Mouse (Mus musculus) ES-Bruce4 (cell line): ENCODE measurements around the gene Bag5. TPM values are rescaled to one million over a fixed set of nuclear protein-coding genes. Genes with fewer than 3 reads are reported as not detected.

ENCODE experiments used
- H3K27ac ChIP-seq: 2 replicates; pipeline ENCODE4 v1.5.1; 2012; ENCODE audit warnings: low read length, inconsistent platforms; ENCODE audit not compliant: insufficient read depth
- H3K27me3 ChIP-seq: 2 replicates; pipeline ENCODE4 v1.6.1; 2012; ENCODE audit warnings: mild to moderate bottlenecking, low read length, inconsistent platforms; ENCODE audit not compliant: control insufficient read depth, poor library complexity, insufficient read depth, severe bottlenecking
- H3K36me3 ChIP-seq: 2 replicates; pipeline ENCODE4 v1.6.1; 2012; ENCODE audit warnings: inconsistent platforms, mild to moderate bottlenecking, low read length, moderate library complexity; ENCODE audit not compliant: control insufficient read depth, poor library complexity, insufficient read depth, severe bottlenecking
- H3K4me1 ChIP-seq: one replicate; pipeline ENCODE4 v1.8.1; 2011; ENCODE audit warnings: low read length; ENCODE audit not compliant: control insufficient read depth, insufficient read depth
- H3K4me3 ChIP-seq: 2 replicates; pipeline ENCODE4 v1.5.1; 2011; ENCODE audit warnings: low read depth, mild to moderate bottlenecking, low read length
- H3K9ac ChIP-seq: 2 replicates; pipeline ENCODE4 v1.6.1; 2012; ENCODE audit warnings: low read depth, mild to moderate bottlenecking, inconsistent platforms; ENCODE audit not compliant: poor library complexity, severe bottlenecking
- H3K9me3 ChIP-seq: replicated peaks from 2 replicates; pipeline ENCODE4 v1.6.1; 2012; ENCODE audit warnings: mild to moderate bottlenecking, low read length, inconsistent platforms; ENCODE audit not compliant: control insufficient read depth, poor library complexity, insufficient read depth, severe bottlenecking
- CTCF ChIP-seq: IDR thresholded peaks from one replicate; pipeline ENCODE4 v1.8.1; 2011; ENCODE audit warnings: low read depth, low read length
- EP300 ChIP-seq: IDR thresholded peaks from 2 replicates; pipeline ENCODE4 v1.6.1; 2011; ENCODE audit warnings: low read depth, low read length; ENCODE audit not compliant: insufficient read depth
- POLR2A ChIP-seq: IDR thresholded peaks from one replicate; pipeline ENCODE4 v1.8.1; 2011; ENCODE audit warnings: low read length; ENCODE audit not compliant: insufficient read depth
- polyA plus RNA-seq: library from polyadenylated mRNA; stranded (reverse); fragments of >200 nt; gene quantifications from 2 replicates; pipeline ENCODE4 v1.2.4, GENCODE M21; 2011; ENCODE audit warnings: low read depth; ENCODE audit not compliant: missing spikeins, insufficient read depth, insufficient read length

Gene Bag5
- polyA plus RNA-seq, 1 experiment, result 13.4 TPM

DNA sequence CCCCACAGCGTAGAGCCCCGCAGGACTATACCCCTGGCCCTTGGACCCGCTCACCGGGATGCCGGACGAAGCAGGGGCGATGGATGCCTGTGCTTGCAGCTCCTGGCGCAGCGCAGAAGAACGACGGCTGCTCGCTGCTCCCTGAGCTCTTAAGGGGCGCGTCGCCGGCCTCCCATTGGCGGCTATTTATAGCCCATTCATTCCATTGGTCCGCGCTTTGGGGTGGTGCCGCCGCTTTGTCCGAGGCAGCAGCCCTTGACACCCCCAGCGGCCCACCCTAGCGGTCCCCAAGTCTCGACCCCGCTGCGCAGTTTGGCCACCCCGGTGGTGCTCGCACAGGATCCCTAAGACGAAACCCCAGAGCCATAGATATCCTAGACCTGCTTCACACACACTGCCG is 40.9 kb downstream of the Bag5 start, which contains the start of gene Ckb:
Gene Ckb (minus strand): TSS at position 163 of the 400 bp plus-strand sequence.
- Histone ChIP-seq H3K27me3 (no peaks in the 10 kb centered on the region), H3K4me3 (peak within 1 kb of the TSS; percentile 68), H3K4me1 (peaks cover 4% of the 10 kb centered on the region), H3K36me3 (no peaks in the 10 kb centered on the region), H3K9ac (peak within 1 kb of the TSS; percentile 64), H3K9me3 (no peaks in the 10 kb centered on the region), H3K27ac (no peak within 1 kb of the TSS)
- 0 out of 2 replicates have a peak, but pooled peaks have one; percentile 33 for TF ChIP-seq EP300
- no peak for TF ChIP-seq CTCF
- peak; percentile 91 for TF ChIP-seq POLR2A

DNA sequence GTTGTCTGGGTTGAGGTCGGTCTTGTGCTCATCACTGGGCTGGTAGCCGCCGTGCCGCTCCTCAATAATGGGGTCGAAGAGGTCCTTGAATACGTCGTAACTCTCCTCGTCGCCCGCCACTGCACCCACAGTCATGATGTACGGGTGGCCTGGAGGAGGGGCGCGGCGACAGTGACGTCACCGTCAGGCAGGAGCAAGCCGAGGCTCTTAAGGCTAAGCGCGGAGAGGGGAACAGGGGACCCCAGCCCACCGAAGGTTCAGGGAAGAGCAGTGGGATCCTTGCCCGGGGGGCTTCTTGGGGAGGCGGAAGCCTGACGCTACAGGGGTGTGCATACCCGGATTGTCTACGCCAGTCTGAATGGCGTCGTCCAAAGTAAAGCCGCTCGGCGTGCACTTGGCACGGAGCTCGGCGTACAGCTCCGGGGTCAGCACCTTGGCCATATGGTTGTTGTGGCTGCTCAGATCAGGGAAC is 41.6 kb downstream of the Bag5 start:
- Histone ChIP-seq H3K27me3 (no peaks in the 10 kb centered on the region), H3K36me3 (no peaks in the 10 kb centered on the region), H3K27ac (no peak overlapping the region), H3K4me3 (peak overlapping the region; percentile 68), H3K9ac (peak overlapping the region; percentile 64), H3K4me1 (peaks cover 2% of the 10 kb centered on the region), H3K9me3 (no peaks in the 10 kb centered on the region)
- no peak for TF ChIP-seq POLR2A
- no peak for TF ChIP-seq CTCF
- no peak for TF ChIP-seq EP300

DNA sequence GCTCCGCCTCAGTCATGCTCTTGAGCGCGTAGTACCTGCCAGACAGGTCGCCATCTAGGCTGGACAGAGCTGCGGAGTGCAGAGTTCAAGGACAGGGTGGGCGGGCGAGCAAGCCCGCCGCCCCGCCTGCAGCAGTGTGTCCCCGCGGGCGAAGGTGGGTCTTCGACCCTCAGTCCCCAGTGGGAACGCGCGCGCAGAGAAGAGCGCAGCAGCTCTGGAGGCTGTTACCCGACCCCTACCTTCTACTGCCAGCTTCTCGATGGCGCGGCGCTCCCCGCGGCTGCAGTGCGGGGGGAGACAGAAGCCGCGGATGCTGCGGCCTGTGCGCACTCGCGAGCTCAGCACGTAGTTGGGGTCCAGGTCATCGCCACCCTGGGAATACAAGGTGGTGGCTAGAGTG is 42.1 kb downstream of the Bag5 start:
- Histone ChIP-seq H3K9ac (peak overlapping the region; percentile 64), H3K4me1 (peaks cover 2% of the 10 kb centered on the region), H3K4me3 (peak overlapping the region; percentile 68), H3K27me3 (no peaks in the 10 kb centered on the region), H3K36me3 (no peaks in the 10 kb centered on the region), H3K9me3 (no peaks in the 10 kb centered on the region), H3K27ac (no peak overlapping the region)
- no peak for TF ChIP-seq POLR2A
- no peak for TF ChIP-seq CTCF
- TF ChIP-seq EP300, result no peak

DNA sequence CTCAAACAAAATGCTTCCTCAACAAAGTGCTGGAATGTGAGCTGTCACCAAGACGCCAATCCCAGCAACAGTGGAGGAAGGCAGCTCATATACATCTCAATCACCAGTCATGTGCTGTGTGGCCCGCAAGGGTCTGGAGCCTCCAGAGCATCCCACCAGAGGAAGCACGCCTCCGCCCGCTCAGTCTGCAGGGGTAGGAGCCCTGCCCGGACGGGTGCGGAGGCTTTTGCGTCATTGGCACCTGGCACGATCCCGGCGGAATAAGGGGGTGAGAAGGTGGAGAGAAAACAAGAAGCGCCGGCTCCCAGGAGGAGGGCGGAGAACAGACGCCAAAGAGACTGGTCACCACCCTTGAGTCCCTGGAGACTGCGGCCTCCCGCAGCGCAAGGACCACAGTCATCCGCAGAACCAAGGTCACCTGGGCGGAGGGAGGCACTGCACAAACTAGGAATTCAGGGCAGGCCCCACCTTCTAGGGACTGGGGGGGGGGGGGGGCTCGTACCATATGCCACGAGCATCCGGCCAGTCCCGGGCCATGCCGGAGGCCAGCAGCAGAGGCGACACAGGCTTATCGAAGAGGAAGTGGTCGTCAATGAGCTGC is 42.6 kb downstream of the Bag5 start:
- Histone ChIP-seq H3K27ac (no peak overlapping the region), H3K4me1 (peaks cover 2% of the 10 kb centered on the region), H3K9me3 (no peaks in the 10 kb centered on the region), H3K36me3 (no peaks in the 10 kb centered on the region), H3K9ac (peak overlapping the region; percentile 64), H3K27me3 (no peaks in the 10 kb centered on the region), H3K4me3 (peak overlapping the region; percentile 68)
- peak; percentile 54; the same call in 1 of the 2 replicates for TF ChIP-seq EP300
- TF ChIP-seq CTCF, result no peak
- TF ChIP-seq POLR2A, result no peak

DNA sequence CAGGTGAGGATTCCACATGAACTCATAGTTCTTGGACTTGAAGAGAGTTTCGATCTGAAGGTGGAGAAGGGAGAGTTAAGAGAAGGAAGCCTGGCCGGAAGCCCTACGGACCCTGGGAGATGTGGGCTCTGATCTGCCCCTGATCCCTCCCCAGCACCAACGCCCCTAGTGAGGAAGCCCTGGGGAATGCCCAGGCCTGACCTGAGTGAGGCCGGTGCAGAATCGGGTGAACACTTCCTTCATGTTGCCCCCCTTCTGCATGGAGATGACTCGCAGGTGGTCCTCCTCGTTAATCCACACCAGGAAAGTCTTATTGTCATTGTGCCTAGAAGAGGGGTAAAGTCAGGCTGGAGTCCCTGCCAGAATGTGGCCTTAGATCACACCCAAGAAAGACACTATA is 43.1 kb downstream of the Bag5 start:
- Histone ChIP-seq H3K4me3 (peak overlapping the region; percentile 68), H3K36me3 (no peaks in the 10 kb centered on the region), H3K9me3 (no peaks in the 10 kb centered on the region), H3K27ac (no peak overlapping the region), H3K4me1 (peaks cover 4% of the 10 kb centered on the region), H3K27me3 (no peaks in the 10 kb centered on the region), H3K9ac (no peak overlapping the region)
- no peak for TF ChIP-seq EP300
- no peak for TF ChIP-seq CTCF
- no peak for TF ChIP-seq POLR2A

DNA sequence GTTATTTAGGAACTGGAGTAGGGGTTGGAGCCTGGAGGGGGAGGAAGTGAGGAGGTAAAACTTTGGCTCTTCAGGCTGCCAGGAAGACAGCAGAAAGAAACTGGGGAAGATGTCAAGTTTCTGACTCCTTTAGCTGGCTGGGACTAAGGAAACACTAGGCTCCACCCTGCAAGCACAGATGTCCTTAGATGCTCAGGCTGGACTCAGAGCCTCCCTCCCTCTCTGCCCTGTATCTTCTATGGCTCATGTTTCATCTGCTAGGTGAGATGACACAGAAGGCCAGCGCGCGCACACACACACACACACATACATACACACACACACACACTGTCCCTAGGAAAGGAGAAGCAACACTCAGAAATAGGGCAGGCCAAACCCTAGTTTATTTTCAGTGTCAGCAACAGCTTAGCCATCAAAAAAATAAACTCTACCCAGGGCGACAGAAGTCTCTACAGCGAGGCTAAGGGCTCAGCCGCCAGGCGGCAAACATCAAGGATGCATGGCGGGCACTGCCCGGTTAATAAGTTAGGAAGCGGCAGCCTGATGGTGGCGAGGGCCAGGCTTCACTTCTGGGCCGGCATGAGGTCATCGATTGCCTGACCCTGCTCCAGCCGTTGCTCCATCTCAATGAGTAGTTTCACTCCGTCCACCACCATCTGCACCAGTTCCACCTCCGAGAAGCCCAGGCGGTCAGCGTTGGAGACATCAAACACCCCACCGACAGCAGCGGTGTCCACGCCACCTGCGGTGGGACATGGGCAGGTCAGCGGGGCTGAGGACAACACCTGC is 43.9 kb downstream of the Bag5 start:
- no peaks in the 10 kb centered on the region for H3K27me3 ChIP-seq

More for the DNA sequence above, 43.9 kb downstream of the Bag5 start:
- Histone ChIP-seq H3K9me3 (no peaks in the 10 kb centered on the region), H3K4me1 (peaks cover 4% of the 10 kb centered on the region), H3K36me3 (no peaks in the 10 kb centered on the region), H3K9ac (no peak overlapping the region), H3K27ac (no peak overlapping the region), H3K4me3 (no peak overlapping the region)
- TF ChIP-seq EP300 (no peak), CTCF (no peak), POLR2A (no peak)
